Mouse (Mus musculus): Measurements from ENCODE around the gene Mboat1. TPM values are rescaled to one million over a fixed set of nuclear protein-coding genes. Genes with fewer than 3 reads are reported as not detected.

Mboat1 gene
- polyA plus RNA-seq, 1 experiment, result 7.3 TPM

DNA sequence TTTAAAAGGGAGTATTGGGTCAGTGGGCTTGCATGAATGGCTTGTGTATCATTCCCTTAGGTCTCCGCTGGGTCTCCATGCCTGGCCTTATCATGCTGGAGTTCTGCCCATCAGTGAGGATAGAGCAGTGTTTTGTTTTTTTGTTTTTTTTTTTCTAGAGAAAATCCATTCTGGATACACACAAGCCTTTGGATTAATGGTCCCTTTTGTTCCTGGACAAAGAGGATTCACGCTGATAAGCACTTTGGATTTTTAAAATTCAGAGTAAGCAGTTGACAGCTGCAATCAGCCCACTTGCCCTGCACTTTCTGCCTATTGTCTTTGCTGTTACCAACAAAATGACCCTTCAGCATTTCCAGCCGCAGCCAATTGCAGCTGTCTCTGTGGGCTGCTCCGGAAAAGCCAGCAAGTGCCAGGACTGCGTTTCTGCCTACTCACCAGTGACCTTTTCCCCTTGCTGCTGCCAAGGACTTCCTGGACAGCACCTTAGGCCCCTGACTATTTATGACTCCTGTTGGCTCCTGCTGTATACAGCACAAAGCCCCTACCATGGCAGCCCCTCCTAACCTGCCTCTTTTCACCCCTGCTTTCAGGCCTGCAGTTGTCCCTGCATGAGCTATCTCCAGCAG, 117.5 kb downstream of the Mboat1 start:
- 43% methylated on average over 5 of the region's 5 CpGs for WGBS
- Histone ChIP-seq H3K4me1 (ENCODE audit: control insufficient read depth, insufficient read depth, low read length) (no peaks in the 10 kb centered on the region), H3K4me3 (replicated peaks; ENCODE audit: insufficient read depth, low read depth, low read length) (no peak overlapping the region), H3K27ac (ENCODE audit: insufficient read depth, low read length) (no peak overlapping the region), H3K27me3 (ENCODE audit: control insufficient read depth, insufficient read depth, low read length) (no peaks in the 10 kb centered on the region)
- TF ChIP-seq CTCF (IDR thresholded peaks at IDR 0.05; ENCODE audit: borderline replicate concordance, insufficient read depth, low read depth, low read length) (no peak), POLR2A (IDR thresholded peaks at IDR 0.05; ENCODE audit: borderline replicate concordance, insufficient read depth, low read length) (no peak)
- DNase-seq, result no peak

DNA sequence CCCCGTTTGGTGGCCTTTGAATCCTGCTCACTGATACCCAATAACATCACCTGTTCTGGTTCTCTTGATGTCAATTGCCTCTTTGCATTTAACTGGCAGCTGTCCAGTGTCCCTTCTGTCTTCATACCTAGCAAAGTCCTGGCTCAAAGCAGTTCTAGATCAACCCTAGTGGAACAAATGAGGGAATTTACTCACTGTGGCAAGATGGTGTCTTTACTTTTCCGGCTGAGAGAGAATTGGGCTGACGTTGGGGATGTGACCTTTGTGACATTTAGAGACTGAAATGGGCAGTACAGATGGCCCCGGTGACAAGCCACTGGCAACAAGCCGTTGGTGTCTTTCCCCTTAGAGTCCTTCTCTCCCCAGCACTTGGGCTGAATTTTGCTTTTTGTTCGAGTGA, 118.1 kb downstream of the Mboat1 start:
- TF ChIP-seq POLR2A (IDR thresholded peaks at IDR 0.05; ENCODE audit: borderline replicate concordance, insufficient read depth, low read length), result no peak
- no peak for TF ChIP-seq CTCF (IDR thresholded peaks at IDR 0.05; ENCODE audit: borderline replicate concordance, insufficient read depth, low read depth, low read length)
- H3K27me3 ChIP-seq (ENCODE audit: control insufficient read depth, insufficient read depth, low read length), result no peaks in the 10 kb centered on the region
- no peak overlapping the region for H3K4me3 ChIP-seq (replicated peaks; ENCODE audit: insufficient read depth, low read depth, low read length)
- no peaks in the 10 kb centered on the region for H3K4me1 ChIP-seq (ENCODE audit: control insufficient read depth, insufficient read depth, low read length)
- no peak for DNase-seq
- 30% methylated on average over 6 of the region's 6 CpGs for WGBS
- no peak overlapping the region for H3K27ac ChIP-seq (ENCODE audit: insufficient read depth, low read length)

- 80% methylated on average over 10 of the region's 10 CpGs for WGBS
- no peak for DNase-seq
- no peak for TF ChIP-seq CTCF (IDR thresholded peaks at IDR 0.05; ENCODE audit: borderline replicate concordance, insufficient read depth, low read depth, low read length)
- TF ChIP-seq POLR2A (IDR thresholded peaks at IDR 0.05; ENCODE audit: borderline replicate concordance, insufficient read depth, low read length), result no peak
Measured at GRCm38 (mm10) chr13:30258802-30259201, 122.5 kb downstream of the Mboat1 start.

GRCm38 (mm10) chr13:30259326-30259725, 123.0 kb downstream of the Mboat1 start:
- Histone ChIP-seq H3K4me3 (replicated peaks; ENCODE audit: insufficient read depth, low read depth, low read length) (no peak overlapping the region), H3K4me1 (ENCODE audit: control insufficient read depth, insufficient read depth, low read length) (no peaks in the 10 kb centered on the region), H3K27me3 (ENCODE audit: control insufficient read depth, insufficient read depth, low read length) (no peaks in the 10 kb centered on the region), H3K27ac (ENCODE audit: insufficient read depth, low read length) (no peak overlapping the region)
- TF ChIP-seq POLR2A (IDR thresholded peaks at IDR 0.05; ENCODE audit: borderline replicate concordance, insufficient read depth, low read length) (no peak), CTCF (IDR thresholded peaks at IDR 0.05; ENCODE audit: borderline replicate concordance, insufficient read depth, low read depth, low read length) (no peak)
- DNase-seq, result no peak
- 94% methylated on average over 9 of the region's 9 CpGs for WGBS

More at GRCm38 (mm10) chr13:30258802-30259201, 122.5 kb downstream of the Mboat1 start:
- H3K4me3 ChIP-seq (replicated peaks; ENCODE audit: insufficient read depth, low read depth, low read length), result no peak overlapping the region
- no peaks in the 10 kb centered on the region for H3K4me1 ChIP-seq (ENCODE audit: control insufficient read depth, insufficient read depth, low read length)
- no peak overlapping the region for H3K27ac ChIP-seq (ENCODE audit: insufficient read depth, low read length)
- H3K27me3 ChIP-seq (ENCODE audit: control insufficient read depth, insufficient read depth, low read length), result no peaks in the 10 kb centered on the region

DNA sequence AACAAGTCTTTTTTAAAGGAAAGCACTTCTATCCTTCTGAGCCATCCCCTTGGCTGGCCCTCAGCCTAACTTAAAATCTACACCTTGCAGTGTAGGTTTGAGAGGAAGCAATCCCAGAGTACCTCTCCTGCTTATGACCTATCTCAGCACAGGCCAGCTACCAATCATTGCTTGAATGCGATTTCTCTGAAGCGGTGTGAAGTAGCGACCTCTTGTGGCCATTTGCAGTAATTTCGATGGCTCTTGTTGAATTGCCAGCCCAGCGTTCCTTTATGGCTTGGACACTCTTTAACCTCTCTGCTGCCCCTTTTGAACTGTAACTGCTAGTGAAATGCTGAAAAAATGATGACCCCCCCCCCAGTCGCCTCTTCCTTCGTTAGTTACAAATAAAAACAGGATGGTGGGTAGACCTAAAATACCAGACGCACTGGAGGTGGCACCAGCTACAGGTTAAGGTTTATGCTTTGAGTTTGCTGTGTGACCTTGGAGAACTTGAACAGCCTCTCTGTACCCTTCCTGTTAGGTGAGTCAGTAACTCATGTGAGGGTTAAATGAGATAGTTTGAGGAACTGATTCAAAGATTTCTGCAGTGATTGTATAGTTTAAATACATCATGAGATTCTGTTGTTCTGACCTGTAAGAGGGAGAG, 123.7 kb downstream of the Mboat1 start:
- WGBS, result 13% methylated on average over 8 of the region's 8 CpGs
- Histone ChIP-seq H3K27me3 (ENCODE audit: control insufficient read depth, insufficient read depth, low read length) (no peaks in the 10 kb centered on the region), H3K4me1 (ENCODE audit: control insufficient read depth, insufficient read depth, low read length) (no peaks in the 10 kb centered on the region), H3K4me3 (replicated peaks; ENCODE audit: insufficient read depth, low read depth, low read length) (no peak overlapping the region), H3K27ac (ENCODE audit: insufficient read depth, low read length) (no peak overlapping the region)
- DNase-seq, result peak; percentile 64 to 75
- peak; percentile 77 for TF ChIP-seq CTCF (IDR thresholded peaks at IDR 0.05; ENCODE audit: borderline replicate concordance, insufficient read depth, low read depth, low read length)
- no peak for TF ChIP-seq POLR2A (IDR thresholded peaks at IDR 0.05; ENCODE audit: borderline replicate concordance, insufficient read depth, low read length)

- Histone ChIP-seq H3K27ac (ENCODE audit: insufficient read depth, low read length) (no peak overlapping the region), H3K27me3 (ENCODE audit: control insufficient read depth, insufficient read depth, low read length) (no peaks in the 10 kb centered on the region), H3K4me1 (ENCODE audit: control insufficient read depth, insufficient read depth, low read length) (no peaks in the 10 kb centered on the region), H3K4me3 (replicated peaks; ENCODE audit: insufficient read depth, low read depth, low read length) (no peak overlapping the region)
- DNase-seq, result no peak
- 65% methylated on average over 2 of the region's 2 CpGs for WGBS
- TF ChIP-seq CTCF (IDR thresholded peaks at IDR 0.05; ENCODE audit: borderline replicate concordance, insufficient read depth, low read depth, low read length), result no peak
- no peak for TF ChIP-seq POLR2A (IDR thresholded peaks at IDR 0.05; ENCODE audit: borderline replicate concordance, insufficient read depth, low read length)
Measured at GRCm38 (mm10) chr13:30263681-30264080, 127.4 kb downstream of the Mboat1 start.

DNA sequence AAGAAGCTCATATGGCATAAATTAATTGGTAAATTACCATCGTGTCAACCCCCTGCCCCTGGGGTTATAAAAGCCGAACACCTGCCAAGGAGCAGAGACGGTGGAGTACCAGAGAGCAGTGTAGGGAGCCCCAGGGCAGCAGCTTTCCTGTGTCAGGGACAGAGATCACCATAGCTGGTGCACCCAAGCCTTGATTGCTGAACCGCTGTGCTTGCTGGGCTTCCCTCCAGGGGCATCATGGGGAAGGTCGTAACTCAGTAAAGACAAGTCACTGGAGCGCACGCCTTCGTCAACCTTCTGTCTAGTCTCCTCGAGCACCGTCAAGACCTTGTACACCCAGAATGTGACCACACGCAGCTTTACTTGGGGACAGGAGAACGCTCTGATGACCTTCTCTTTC, 128.0 kb downstream of the Mboat1 start:
- no peak for DNase-seq
- no peak for TF ChIP-seq CTCF (IDR thresholded peaks at IDR 0.05; ENCODE audit: borderline replicate concordance, insufficient read depth, low read depth, low read length)
- Histone ChIP-seq H3K27me3 (ENCODE audit: control insufficient read depth, insufficient read depth, low read length) (no peaks in the 10 kb centered on the region), H3K27ac (ENCODE audit: insufficient read depth, low read length) (no peak overlapping the region), H3K4me1 (ENCODE audit: control insufficient read depth, insufficient read depth, low read length) (no peaks in the 10 kb centered on the region), H3K4me3 (replicated peaks; ENCODE audit: insufficient read depth, low read depth, low read length) (no peak overlapping the region)
- WGBS, result 17% methylated on average over 12 of the region's 12 CpGs

DNA sequence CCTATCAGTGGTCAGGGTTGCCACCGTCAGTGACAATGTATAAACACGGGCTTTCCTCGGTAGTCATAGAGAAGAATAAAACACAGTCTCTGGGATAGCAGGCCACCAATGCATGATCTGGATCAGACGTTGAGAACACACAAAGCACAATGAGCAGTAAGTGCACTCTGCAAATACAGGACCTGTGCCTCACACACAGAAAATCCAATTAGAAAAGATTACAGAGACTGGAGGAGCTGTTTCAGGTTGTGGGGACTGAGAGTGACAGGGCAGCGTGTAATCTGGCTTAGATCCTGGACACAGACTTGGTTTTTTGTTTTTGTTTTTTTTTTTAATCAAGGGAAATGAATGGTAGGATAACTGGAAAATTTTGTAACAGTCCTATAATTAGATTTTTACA, 128.5 kb downstream of the Mboat1 start:
- Histone ChIP-seq H3K4me3 (replicated peaks; ENCODE audit: insufficient read depth, low read depth, low read length) (no peak overlapping the region), H3K4me1 (ENCODE audit: control insufficient read depth, insufficient read depth, low read length) (no peaks in the 10 kb centered on the region), H3K27ac (ENCODE audit: insufficient read depth, low read length) (no peak overlapping the region), H3K27me3 (ENCODE audit: control insufficient read depth, insufficient read depth, low read length) (no peaks in the 10 kb centered on the region)
- WGBS, result 39% methylated on average over 5 of the region's 5 CpGs
- TF ChIP-seq POLR2A (IDR thresholded peaks at IDR 0.05; ENCODE audit: borderline replicate concordance, insufficient read depth, low read length) (no peak), CTCF (IDR thresholded peaks at IDR 0.05; ENCODE audit: borderline replicate concordance, insufficient read depth, low read depth, low read length) (no peak)
- no peak for DNase-seq

All from cerebellum, adult 2 months (tissue).